Mouse (Mus musculus): ENCODE results near the gene Ifi44.

DNA sequence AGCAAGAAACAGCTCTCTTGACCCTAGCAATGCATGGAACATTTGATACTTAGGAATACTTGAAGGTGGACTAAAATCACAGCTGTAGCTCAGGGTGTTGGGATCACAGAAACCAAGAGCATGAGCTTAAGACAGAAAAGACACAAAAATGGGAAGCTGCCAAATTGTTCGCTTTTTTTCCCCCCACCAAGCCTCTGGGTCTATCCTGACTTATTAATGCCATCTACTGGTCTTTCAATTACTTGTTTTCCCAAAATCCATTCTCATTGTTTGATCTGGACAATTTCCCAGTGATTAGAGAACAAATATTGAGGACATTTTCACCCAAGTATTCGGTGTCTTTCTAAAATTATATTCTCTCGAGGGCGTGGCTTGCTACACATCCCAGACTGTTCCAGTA is 42.4 kb downstream of the Ifi44 start:
- TF ChIP-seq CTCF (conservative IDR thresholded peaks at IDR 0.05; ENCODE audit: insufficient read depth, insufficient read length, low read depth, low read length) = no peak
- TF ChIP-seq POLR2A (IDR thresholded peaks at IDR 0.05; ENCODE audit: low read depth, low read length) = no peak
